Mouse (Mus musculus) liver, embryonic 14.5 days (tissue): ENCODE data around the gene Astn2.

Source experiments
- CTCF ChIP-seq: IDR thresholded peaks from 2 replicates; pipeline ENCODE4 v1.5.1; 2016; ENCODE audit warnings: antibody characterized with exemption, low read depth, control low read depth
- EP300 ChIP-seq: IDR thresholded peaks from 2 replicates; pipeline ENCODE4 v1.6.1; 2016; ENCODE audit warnings: antibody characterized with exemption, low read depth

GRCm38 (mm10) chr4:65638231-65638630, 766.2 kb downstream of the Astn2 start:
- TF ChIP-seq CTCF (no peak), EP300 (no peak)
